Mouse (Mus musculus) lung, embryonic 16.5 days (tissue): ENCODE results near the gene Slc31a1. TPM values are rescaled to one million over a fixed set of nuclear protein-coding genes. Genes with fewer than 3 reads are reported as not detected.

Experiments used
- polyA plus RNA-seq: library from polyadenylated mRNA; unstranded; fragments of >200 nt; fragmentation: Nextera tagmentation; extraction: Ambion mirVana; gene quantifications from 2 replicates; pipeline ENCODE4 v1.2.1, GENCODE M21; 2015

Gene Slc31a1
- polyA plus RNA-seq, 1 experiment from 2014 or later, result 51.9 TPM

Other genes starting within 250 kb of the Slc31a1 start
- not detected in 2 replicates for gene Mup21, start 209.9 kb upstream of the Slc31a1 start, polyA plus RNA-seq
- gene Zfp37, start 129.7 kb upstream of the Slc31a1 start, polyA plus RNA-seq, result 9.5 and 10.5 TPM in 2 replicates
- 21.2 and 21.4 TPM in 2 replicates for gene Slc31a2, start 98.2 kb upstream of the Slc31a1 start, polyA plus RNA-seq
- 26.1 and 27.1 TPM in 2 replicates for gene Fkbp15, start 179 bp upstream of the Slc31a1 start, polyA plus RNA-seq
- gene Cdc26, start 47.9 kb downstream of the Slc31a1 start, polyA plus RNA-seq, result 141 and 148 TPM in 2 replicates
- 20.7 and 21.4 TPM in 2 replicates for gene Prpf4, start 48.1 kb downstream of the Slc31a1 start, polyA plus RNA-seq
- 0.14 TPM in 1 of 2 replicates, not detected in the other for gene Rnf183, start 74.5 kb downstream of the Slc31a1 start, polyA plus RNA-seq
- 12.4 and 13.3 TPM in 2 replicates for gene Wdr31, start 110.2 kb downstream of the Slc31a1 start, polyA plus RNA-seq
- 47.9 and 59.2 TPM in 2 replicates for gene Bspry, start 119.3 kb downstream of the Slc31a1 start, polyA plus RNA-seq
- 19.1 and 20.9 TPM in 2 replicates for gene Hdhd3, start 142.7 kb downstream of the Slc31a1 start, polyA plus RNA-seq
- gene Alad, start 159.2 kb downstream of the Slc31a1 start, polyA plus RNA-seq, result 141 and 168 TPM in 2 replicates
- gene Pole3, start 164.3 kb downstream of the Slc31a1 start, polyA plus RNA-seq, result 79.9 and 83.8 TPM in 2 replicates
- 0.40 and 0.54 TPM in 2 replicates for gene 4933430I17Rik, start 164.6 kb downstream of the Slc31a1 start, polyA plus RNA-seq
- gene Rgs3, start 199.1 kb downstream of the Slc31a1 start, polyA plus RNA-seq, result 57.4 and 66.1 TPM in 2 replicates